Mouse (Mus musculus) midbrain, embryonic 12.5 days (tissue): Measurements from ENCODE around the gene Bicd2. TPM values are rescaled to one million over a fixed set of nuclear protein-coding genes. Genes with fewer than 3 reads are reported as not detected.

ENCODE experiments used
- ATAC-seq: fragments of 200-750 bp; cut with Nextera tagmentation; 2 replicates; pipeline ENCODE4 v1.8.0; 2017; ENCODE audit warnings: low read depth, moderate TSS enrichment, moderate library complexity; ENCODE audit not compliant: low FRiP score
- H3K27ac ChIP-seq: fragments of 300-500 bp; sonication (generic); replicated peaks from 2 replicates; pipeline ENCODE4 v1.5.1; 2016; ENCODE audit warnings: mild to moderate bottlenecking
- H3K27me3 ChIP-seq: fragments of 300-500 bp; sonication (generic); 2 replicates; pipeline ENCODE4 v1.6.1; 2016; ENCODE audit warnings: mild to moderate bottlenecking
- H3K36me3 ChIP-seq: fragments of 300-500 bp; sonication (generic); 2 replicates; pipeline ENCODE4 v1.6.1; 2016
- H3K4me1 ChIP-seq: fragments of 300-500 bp; sonication (generic); 2 replicates; pipeline ENCODE4 v1.6.1; 2016
- H3K4me2 ChIP-seq: fragments of 300-500 bp; sonication (generic); replicated peaks from 2 replicates; pipeline ENCODE4 v1.6.1; 2016; ENCODE audit warnings: mild to moderate bottlenecking, moderate library complexity
- H3K4me3 ChIP-seq: fragments of 300-500 bp; sonication (generic); 2 replicates; pipeline ENCODE4 v1.5.1; 2016; ENCODE audit warnings: mild to moderate bottlenecking
- H3K9ac ChIP-seq: fragments of 300-500 bp; sonication (generic); replicated peaks from 2 replicates; pipeline ENCODE4 v1.6.1; 2016; ENCODE audit warnings: mild to moderate bottlenecking, moderate library complexity
- H3K9me3 ChIP-seq: fragments of 300-500 bp; sonication (generic); 2 replicates; pipeline ENCODE4 v1.6.1; 2016; ENCODE audit warnings: mild to moderate bottlenecking
- WGBS: fragments of 180-500 bp; shearing (Covaris S2); methylation state at CpG from one replicate; pipeline ENCODE4 v1.1.7; 2016; 5-methylcytosine and 5-hydroxymethylcytosine counted together
- polyA plus RNA-seq: library from polyadenylated mRNA; unstranded; fragments of >200 nt; fragmentation: Nextera tagmentation; extraction: Ambion mirVana; gene quantifications from 2 replicates; pipeline ENCODE4 v1.2.1, GENCODE M21; 2016

Gene Bicd2
- 36.7 and 38.8 TPM in 2 replicates for polyA plus RNA-seq

GRCm38 (mm10) chr13:49341012-49341830 is at the start of gene Bicd2:
Bicd2 (plus strand) TSS chr13:49341585.
- H3K4me1 ChIP-seq, result peaks cover 47% of the 10 kb centered on the region
- WGBS, result under 1% methylated on average over 69 of the region's 74 CpGs
- H3K4me3 ChIP-seq, result peak within 1 kb of the TSS; percentile 73
- peak within 1 kb of the TSS; percentile 76 for H3K27ac ChIP-seq
- H3K27me3 ChIP-seq, result no peaks in the 10 kb centered on the region
- H3K36me3 ChIP-seq, result no peaks in the 10 kb centered on the region
- peak within 1 kb of the TSS; percentile 79 for H3K9ac ChIP-seq
- H3K4me2 ChIP-seq, result peak within 1 kb of the TSS; percentile 79
- H3K9me3 ChIP-seq, result no peaks in the 10 kb centered on the region
- ATAC-seq, result peak; percentile 99

DNA sequence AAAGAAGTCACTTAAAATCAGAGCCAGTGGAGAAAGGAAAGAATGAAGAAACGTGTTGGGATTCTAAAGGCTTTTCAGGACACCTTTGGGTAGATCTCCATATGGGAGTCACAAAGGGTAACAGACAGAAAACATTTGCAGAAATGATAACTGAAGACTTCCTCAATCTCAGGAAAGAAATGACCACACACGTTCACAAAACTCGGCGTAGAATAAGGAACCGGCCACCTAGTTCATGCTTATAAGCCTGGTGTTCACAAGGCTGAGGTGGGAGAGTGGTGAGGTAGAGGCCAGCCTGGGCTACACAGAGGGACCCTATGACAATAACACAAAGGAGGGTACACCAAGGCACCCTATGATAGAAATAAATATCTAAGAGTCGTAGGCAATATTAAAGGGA is 49.4 kb upstream of the Bicd2 start:
- no peak for ATAC-seq
- no peak overlapping the region for H3K4me2 ChIP-seq
- H3K4me3 ChIP-seq, result no peak overlapping the region
- 94% methylated on average over 6 of the region's 6 CpGs for WGBS
- H3K27ac ChIP-seq, result no peak overlapping the region
- H3K9ac ChIP-seq, result no peak overlapping the region
- H3K9me3 ChIP-seq, result no peaks in the 10 kb centered on the region
- no peaks in the 10 kb centered on the region for H3K4me1 ChIP-seq
- 0 out of 2 replicates have a peak, but pooled peaks cover 4% of the 10 kb centered on the region for H3K36me3 ChIP-seq
- H3K27me3 ChIP-seq, result no peaks in the 10 kb centered on the region

- H3K27me3 ChIP-seq, result no peaks in the 10 kb centered on the region
Measured at GRCm38 (mm10) chr13:49294108-49294507, 47.3 kb upstream of the Bicd2 start.

GRCm38 (mm10) chr13:49296270-49296669 is 45.1 kb upstream of the Bicd2 start:
- no peak overlapping the region for H3K4me2 ChIP-seq
- H3K4me1 ChIP-seq, result no peaks in the 10 kb centered on the region
- no peak for ATAC-seq
- WGBS, result 83% methylated on average over 7 of the region's 7 CpGs
- H3K27me3 ChIP-seq, result no peaks in the 10 kb centered on the region
- no peak overlapping the region for H3K4me3 ChIP-seq
- no peak overlapping the region for H3K9ac ChIP-seq
- no peak overlapping the region for H3K27ac ChIP-seq
- H3K9me3 ChIP-seq, result no peaks in the 10 kb centered on the region
- H3K36me3 ChIP-seq, result 0 out of 2 replicates have a peak, but pooled peaks cover 4% of the 10 kb centered on the region

More at GRCm38 (mm10) chr13:49294108-49294507, 47.3 kb upstream of the Bicd2 start:
- no peaks in the 10 kb centered on the region for H3K9me3 ChIP-seq
- H3K4me2 ChIP-seq, result no peak overlapping the region
- 85% methylated on average over 9 of the region's 9 CpGs for WGBS
- no peak overlapping the region for H3K9ac ChIP-seq
- H3K4me3 ChIP-seq, result no peak overlapping the region
- 0 out of 2 replicates have a peak, but pooled peaks cover 4% of the 10 kb centered on the region for H3K36me3 ChIP-seq
- ATAC-seq, result no peak
- H3K4me1 ChIP-seq, result no peaks in the 10 kb centered on the region
- H3K27ac ChIP-seq, result no peak overlapping the region

DNA sequence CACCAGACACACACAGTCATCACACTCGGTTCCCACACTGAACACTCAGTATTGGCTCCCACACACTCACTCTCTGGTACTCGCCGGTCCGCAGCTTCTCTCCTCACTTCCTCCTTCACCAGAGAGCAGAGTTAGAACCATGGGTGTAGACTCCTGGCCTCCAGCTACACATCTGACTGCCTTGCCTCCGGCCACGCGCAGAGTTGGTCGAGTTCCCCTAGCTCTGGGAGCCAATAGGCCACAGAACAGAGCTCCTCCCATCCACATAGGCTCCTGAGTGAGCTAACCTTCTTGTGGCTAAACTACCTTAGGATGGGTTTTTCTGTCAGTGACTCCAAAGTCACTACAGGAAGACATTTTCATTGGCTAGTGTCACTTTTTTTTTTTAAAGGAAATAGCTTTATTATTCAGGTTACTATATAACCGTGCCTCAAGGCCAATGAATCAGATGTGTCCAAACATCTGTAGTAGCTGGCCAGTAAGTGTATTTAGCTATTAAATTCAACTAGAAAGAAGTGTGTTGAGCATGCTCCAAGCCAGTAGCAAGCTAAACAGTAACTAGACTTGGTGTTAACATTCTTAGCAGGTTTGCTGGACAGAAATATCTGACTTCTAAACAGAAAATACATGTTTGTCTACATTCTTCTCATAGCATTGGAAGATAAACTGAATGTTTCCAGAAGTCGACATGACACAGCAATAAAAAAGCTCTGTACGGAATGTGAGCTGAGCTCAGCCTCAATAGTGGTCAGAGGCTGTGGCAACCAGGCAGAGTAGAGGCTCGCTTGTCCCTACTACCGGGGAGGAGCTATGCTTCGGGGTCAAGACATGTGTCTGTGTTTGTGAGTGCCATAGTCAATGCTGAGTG is 42.6 kb upstream of the Bicd2 start:
- Histone ChIP-seq H3K27me3 (no peaks in the 10 kb centered on the region), H3K36me3 (no peaks in the 10 kb centered on the region), H3K4me2 (no peak overlapping the region), H3K9me3 (no peaks in the 10 kb centered on the region), H3K27ac (no peak overlapping the region), H3K4me1 (no peaks in the 10 kb centered on the region), H3K9ac (no peak overlapping the region), H3K4me3 (no peak overlapping the region)
- ATAC-seq, result no peak
- WGBS, result 88% methylated on average over 14 of the region's 14 CpGs

DNA sequence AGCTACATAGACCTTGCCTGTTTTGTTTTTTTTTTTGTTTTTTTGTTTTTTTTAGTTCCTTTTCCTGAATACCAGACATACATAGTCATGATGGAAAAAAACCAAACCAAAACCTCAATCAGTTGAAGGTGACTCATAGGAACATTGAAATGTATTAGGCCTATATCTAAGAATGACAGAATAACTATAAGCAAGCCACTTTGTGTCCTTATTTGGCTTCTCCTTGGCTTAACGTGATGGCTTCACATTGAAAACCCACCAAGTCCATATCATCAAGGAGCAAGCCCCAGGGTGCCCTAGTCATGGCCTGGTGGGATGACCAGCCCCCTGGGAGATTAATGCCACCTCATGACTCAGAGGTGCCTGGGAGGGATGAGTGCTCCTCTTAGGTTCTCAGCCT is 40.6 kb upstream of the Bicd2 start:
- no peak for ATAC-seq
- H3K9me3 ChIP-seq, result no peaks in the 10 kb centered on the region
- no peak overlapping the region for H3K4me3 ChIP-seq
- no peaks in the 10 kb centered on the region for H3K4me1 ChIP-seq
- no peak overlapping the region for H3K9ac ChIP-seq
- H3K27ac ChIP-seq, result no peak overlapping the region
- H3K4me2 ChIP-seq, result no peak overlapping the region
- 91% methylated on average over 1 of the region's 1 CpGs for WGBS
- no peaks in the 10 kb centered on the region for H3K36me3 ChIP-seq
- H3K27me3 ChIP-seq, result no peaks in the 10 kb centered on the region

- Histone ChIP-seq H3K27ac (no peak overlapping the region), H3K9me3 (no peaks in the 10 kb centered on the region), H3K4me3 (no peak overlapping the region), H3K36me3 (no peaks in the 10 kb centered on the region), H3K27me3 (peaks cover 5% of the 10 kb centered on the region; the same call in 1 of the 2 replicates), H3K4me1 (no peaks in the 10 kb centered on the region), H3K4me2 (no peak overlapping the region), H3K9ac (no peak overlapping the region)
- 78% methylated on average over 7 of the region's 7 CpGs for WGBS
- no peak for ATAC-seq
Measured at GRCm38 (mm10) chr13:49306771-49307310, 34.5 kb upstream of the Bicd2 start.

- H3K4me1 ChIP-seq, result no peaks in the 10 kb centered on the region
- H3K4me2 ChIP-seq, result no peak overlapping the region
- H3K27ac ChIP-seq, result no peak overlapping the region
- H3K4me3 ChIP-seq, result no peak overlapping the region
- 45% methylated on average over 10 of the region's 10 CpGs for WGBS
- H3K27me3 ChIP-seq, result peaks cover 5% of the 10 kb centered on the region
- no peak overlapping the region for H3K9ac ChIP-seq
- no peaks in the 10 kb centered on the region for H3K36me3 ChIP-seq
- H3K9me3 ChIP-seq, result no peaks in the 10 kb centered on the region
- no peak for ATAC-seq
Measured at GRCm38 (mm10) chr13:49307311-49307969, 33.9 kb upstream of the Bicd2 start.

DNA sequence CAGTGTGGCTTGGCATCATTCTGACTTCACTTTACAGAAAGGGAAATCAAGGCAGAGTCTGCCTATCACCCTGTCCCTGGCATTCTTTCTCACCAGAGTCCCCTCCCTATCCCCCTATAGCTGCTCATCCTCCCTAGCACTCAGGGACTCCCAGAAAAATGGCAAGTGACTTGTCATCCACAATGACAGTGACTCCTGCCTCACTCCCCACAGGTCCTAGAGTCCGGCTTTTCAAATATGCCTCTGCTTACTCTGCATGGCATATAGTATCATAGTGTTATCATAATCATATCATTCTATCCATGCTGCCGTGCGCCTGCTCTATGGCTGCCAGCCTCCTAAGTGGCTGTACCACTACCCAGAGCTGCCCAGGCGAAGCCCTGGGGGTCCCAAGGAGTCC is 33.2 kb upstream of the Bicd2 start:
- Histone ChIP-seq H3K36me3 (no peaks in the 10 kb centered on the region), H3K27me3 (peaks cover 5% of the 10 kb centered on the region), H3K9me3 (no peaks in the 10 kb centered on the region), H3K27ac (no peak overlapping the region), H3K4me3 (no peak overlapping the region), H3K9ac (no peak overlapping the region), H3K4me2 (no peak overlapping the region), H3K4me1 (no peaks in the 10 kb centered on the region)
- no peak for ATAC-seq
- WGBS, result 95% methylated on average over 4 of the region's 4 CpGs

DNA sequence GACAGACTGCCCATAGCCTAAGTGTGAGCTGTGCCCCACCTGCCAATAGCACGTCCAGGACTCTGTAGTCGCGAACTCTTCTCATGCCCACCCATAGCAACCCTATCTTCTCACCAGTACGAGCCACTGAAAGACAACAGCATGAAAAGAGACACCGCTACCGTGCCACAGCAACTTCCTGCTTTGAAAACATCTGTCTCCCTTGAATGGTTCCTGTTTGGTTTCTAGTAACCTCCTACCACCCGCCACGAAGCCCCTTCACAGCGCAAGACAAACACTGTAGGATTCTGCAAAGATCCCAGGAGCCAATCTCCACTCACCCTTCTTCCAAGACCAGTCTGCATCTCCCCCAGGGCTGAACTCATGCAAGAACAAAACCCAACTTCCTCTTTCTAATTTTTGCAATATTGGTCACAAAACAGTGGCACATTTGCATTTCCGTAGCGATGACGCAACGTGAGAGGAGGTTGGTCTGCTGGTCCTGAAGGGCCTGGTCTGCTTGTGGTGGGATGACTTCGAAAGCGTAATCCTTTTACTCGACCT is 32.5 kb upstream of the Bicd2 start:
- H3K9me3 ChIP-seq, result no peaks in the 10 kb centered on the region
- 91% methylated on average over 16 of the region's 16 CpGs for WGBS

DNA sequence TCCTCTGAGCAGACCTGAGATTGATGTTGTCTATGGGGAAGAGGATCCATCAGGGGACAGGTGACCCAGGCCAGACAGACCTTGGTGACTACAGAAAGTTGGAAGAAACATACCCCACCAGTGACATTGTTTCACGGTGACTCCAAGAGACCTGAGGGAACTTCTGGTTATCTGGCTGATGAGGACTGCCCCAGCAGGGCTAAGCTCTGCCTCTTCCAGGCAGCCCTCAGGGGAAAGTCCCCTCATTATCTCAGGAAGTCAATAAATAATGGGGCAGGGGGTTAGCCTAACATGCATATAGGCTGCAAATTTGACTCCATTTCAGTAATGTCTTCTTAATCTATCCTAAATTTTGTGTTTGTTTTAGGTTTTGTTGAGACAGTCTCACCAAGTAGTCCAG is 31.9 kb upstream of the Bicd2 start:
- H3K4me2 ChIP-seq, result no peak overlapping the region
- H3K9me3 ChIP-seq, result no peaks in the 10 kb centered on the region
- H3K9ac ChIP-seq, result no peak overlapping the region
- no peak overlapping the region for H3K27ac ChIP-seq
- no peak overlapping the region for H3K4me3 ChIP-seq
- 85% methylated on average over 1 of the region's 1 CpGs for WGBS
- H3K4me1 ChIP-seq, result no peaks in the 10 kb centered on the region
- no peak for ATAC-seq
- peaks cover 5% of the 10 kb centered on the region for H3K27me3 ChIP-seq
- no peaks in the 10 kb centered on the region for H3K36me3 ChIP-seq

More for the DNA sequence above, 32.5 kb upstream of the Bicd2 start:
- Histone ChIP-seq H3K27ac (no peak overlapping the region), H3K4me2 (no peak overlapping the region), H3K9ac (no peak overlapping the region), H3K4me1 (no peaks in the 10 kb centered on the region), H3K27me3 (peaks cover 5% of the 10 kb centered on the region), H3K36me3 (no peaks in the 10 kb centered on the region), H3K4me3 (no peak overlapping the region)
- no peak for ATAC-seq
